29 mouse cellular contexts compared by ENCODE assay signal in the genomic region with DNA sequence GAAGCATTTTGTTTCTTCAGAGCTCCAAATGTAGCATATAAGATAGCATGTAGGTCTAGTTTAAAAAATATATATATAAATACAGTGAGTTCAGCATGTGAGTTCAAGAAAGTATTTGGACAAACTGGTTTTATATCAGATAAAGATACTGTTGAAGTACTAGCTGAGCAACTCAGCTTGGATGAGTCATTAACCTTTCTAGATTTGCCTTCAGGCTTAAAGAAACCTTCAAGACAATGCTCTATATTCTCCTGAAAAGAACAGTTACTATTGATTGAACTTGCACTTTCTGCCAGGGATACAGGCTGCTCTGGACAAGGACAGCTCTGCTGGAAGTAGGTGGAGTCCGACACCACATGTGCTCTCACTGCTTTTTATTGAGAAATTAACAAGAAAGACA.
"Had no signal": no experiment of that assay in that cellular context is flagged by ENCODE, and none has a peak within 500 bp of the region (broad histone marks: within the 10 kb centered on the region; RNA-seq: fewer than 3 reads in every experiment).

No protein-coding gene starts in this region.

- H3K4me3 ChIP-seq: embryonic facial prominence, embryonic 10.5 days; embryonic facial prominence, embryonic 12.5 days; embryonic facial prominence, embryonic 13.5 days; embryonic facial prominence, embryonic 15.5 days; erythroblast, embryonic 14.5 days; forebrain, embryonic 10.5 days; forebrain, embryonic 12.5 days; forebrain, embryonic 13.5 days; forebrain, embryonic 15.5 days; gastrocnemius, adult 2 months; heart, adult 2 months; heart, embryonic 10.5 days had no signal

- H3K9me3 ChIP-seq: embryonic facial prominence, embryonic 10.5 days; embryonic facial prominence, embryonic 12.5 days; embryonic facial prominence, embryonic 13.5 days; embryonic facial prominence, embryonic 15.5 days; forebrain, embryonic 10.5 days; forebrain, embryonic 12.5 days; forebrain, embryonic 13.5 days; forebrain, embryonic 15.5 days; heart, embryonic 10.5 days had no signal

- H3K27ac ChIP-seq: embryonic facial prominence, embryonic 10.5 days; embryonic facial prominence, embryonic 12.5 days; embryonic facial prominence, embryonic 13.5 days; embryonic facial prominence, embryonic 15.5 days; forebrain, embryonic 10.5 days; forebrain, embryonic 12.5 days; forebrain, embryonic 13.5 days; forebrain, embryonic 15.5 days; gastrocnemius, adult 2 months; heart, adult 2 months; heart, embryonic 10.5 days had no signal

- H3K4me1 ChIP-seq: embryonic facial prominence, embryonic 10.5 days; embryonic facial prominence, embryonic 12.5 days; embryonic facial prominence, embryonic 13.5 days; embryonic facial prominence, embryonic 15.5 days; forebrain, embryonic 10.5 days; forebrain, embryonic 12.5 days; forebrain, embryonic 13.5 days; forebrain, embryonic 15.5 days; heart, embryonic 10.5 days had no signal

- H3K27me3 ChIP-seq: embryonic facial prominence, embryonic 12.5 days; embryonic facial prominence, embryonic 13.5 days; embryonic facial prominence, embryonic 15.5 days; forebrain, embryonic 12.5 days; forebrain, embryonic 13.5 days; forebrain, embryonic 15.5 days had no signal

- H3K4me2 ChIP-seq: embryonic facial prominence, embryonic 12.5 days; embryonic facial prominence, embryonic 13.5 days; embryonic facial prominence, embryonic 15.5 days; forebrain, embryonic 12.5 days; forebrain, embryonic 13.5 days; forebrain, embryonic 15.5 days; heart, embryonic 11.5 days had no signal

- ATAC-seq: forebrain, embryonic 13.5 days; forebrain, embryonic 14.5 days; forebrain, embryonic 15.5 days; forebrain, embryonic 16.5 days had no signal

- H3K36me3 ChIP-seq: embryonic facial prominence, embryonic 12.5 days; embryonic facial prominence, embryonic 13.5 days; embryonic facial prominence, embryonic 15.5 days had no signal

- H3K9ac ChIP-seq: embryonic facial prominence, embryonic 12.5 days; embryonic facial prominence, embryonic 13.5 days; embryonic facial prominence, embryonic 15.5 days; forebrain, embryonic 12.5 days; forebrain, embryonic 13.5 days; forebrain, embryonic 15.5 days had no signal

- DNase-seq: cerebellum, adult 8-10 months; cerebellum, adult 9-10 months; cerebellum, adult 9-11 months; cerebellum, postnatal 10 days; cerebellum, postnatal 14 days; cerebellum, postnatal 25 days; cerebellum, postnatal 36 days; embryo, embryonic 11 days; gastrocnemius, adult 2 months; gastrocnemius, postnatal 10 days; gastrocnemius, postnatal 14 days; gastrocnemius, postnatal 25 days; gastrocnemius, postnatal 36 days; heart, adult 11 months; heart, adult 18-20 months; heart, adult 2 months had no signal
